Mouse (Mus musculus): ENCODE data around the gene Ppm1e.
"Not testable (repeated sequence)": the region's sequence is repeated elsewhere in the genome, so short reads cannot be mapped to it uniquely, and the experiment has no call there.

The Ppm1e gene

DNA sequence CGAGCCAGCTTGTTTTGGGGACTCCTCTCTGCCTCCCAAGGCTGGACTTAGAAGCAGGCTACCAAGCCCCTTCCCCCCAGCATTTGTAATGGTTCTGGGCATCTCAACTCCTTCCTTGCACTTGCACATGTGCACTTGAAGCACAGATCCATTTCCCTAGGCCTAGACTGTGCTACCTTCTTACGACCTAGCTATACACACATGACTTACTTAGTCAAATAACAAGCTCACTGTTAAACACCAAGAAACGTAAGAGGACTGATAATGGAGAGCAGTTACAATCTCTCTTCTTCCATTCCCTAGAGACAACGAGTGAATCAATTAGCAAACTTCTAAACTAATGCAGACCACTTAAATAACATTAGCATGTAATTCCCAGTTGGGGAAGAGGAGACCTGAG is 92.6 kb downstream of the Ppm1e start:
- in situ Hi-C loops (cut with MboI; ENCODE audit: low pct_unique_long_range_greater_than_20kb in 1 of 2, low sequenced_read_pairs in 2 of 2, unreplicated experiment in 1 of 2), result no loop called here

DNA sequence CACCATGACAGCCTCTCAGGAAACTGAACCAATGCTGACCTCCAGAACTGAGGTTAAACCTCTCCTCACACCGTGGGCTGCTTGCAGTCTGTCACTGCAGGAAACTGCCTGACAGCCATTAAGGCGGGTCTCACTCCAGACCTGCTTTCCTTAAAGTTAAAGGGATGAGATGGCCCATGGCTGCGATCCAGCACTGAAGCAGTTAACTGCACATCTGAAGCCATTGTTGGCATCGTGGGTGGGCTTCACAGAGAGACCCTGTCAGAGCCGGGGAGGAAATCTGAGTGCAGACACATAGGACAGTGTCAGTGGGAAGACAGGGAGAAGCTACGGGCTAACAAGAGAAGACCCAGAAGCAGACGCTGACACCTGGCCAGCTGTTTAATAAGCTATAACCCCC is 94.9 kb downstream of the Ppm1e start:
- in situ Hi-C loops (cut with MboI; ENCODE audit: low pct_unique_long_range_greater_than_20kb in 1 of 2, low sequenced_read_pairs in 2 of 2, unreplicated experiment in 1 of 2), result no loop called here

DNA sequence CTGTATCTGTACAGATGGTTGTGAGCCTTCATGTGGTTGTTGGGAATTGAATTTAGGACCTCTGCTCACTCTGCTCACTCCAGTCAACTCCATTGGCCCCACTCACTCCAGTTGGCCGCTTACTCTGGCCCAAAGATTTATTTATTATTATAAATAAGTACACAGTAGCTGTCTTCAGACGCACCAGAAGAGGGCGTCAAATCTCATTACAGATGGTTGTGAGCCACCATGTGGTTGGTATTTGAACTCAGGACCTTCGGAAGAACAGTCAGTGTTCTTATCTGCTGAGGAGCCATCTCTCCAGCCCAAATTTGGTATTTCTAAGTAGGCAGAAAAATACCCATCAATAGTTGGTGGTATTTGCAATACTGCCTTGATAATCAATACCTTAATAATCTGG is 97.1 kb downstream of the Ppm1e start:
- in situ Hi-C loops (cut with MboI; ENCODE audit: low pct_unique_long_range_greater_than_20kb in 1 of 2, low sequenced_read_pairs in 2 of 2, unreplicated experiment in 1 of 2), result not testable (repeated sequence)

DNA sequence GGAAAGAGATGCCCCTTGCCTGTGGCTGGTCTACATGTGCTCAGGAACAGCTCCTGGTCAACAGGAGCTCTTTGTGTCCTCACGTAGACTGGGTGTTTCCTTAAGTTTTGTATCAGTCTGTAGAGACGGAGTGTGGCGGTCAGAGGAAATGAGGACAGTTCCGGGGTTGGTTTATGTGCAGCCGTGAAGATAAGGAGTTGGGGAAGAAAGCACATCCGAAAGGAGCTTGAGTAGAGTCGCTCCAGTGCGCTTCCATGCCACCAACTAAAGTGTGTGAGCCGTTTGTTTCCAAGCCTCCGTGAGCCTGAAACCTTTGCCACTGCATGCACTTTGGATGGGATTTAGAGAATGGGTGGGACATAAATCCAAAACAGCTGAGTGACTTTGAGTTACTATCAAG is 99.0 kb downstream of the Ppm1e start:
- in situ Hi-C loops (cut with MboI; ENCODE audit: low pct_unique_long_range_greater_than_20kb in 1 of 2, low sequenced_read_pairs in 2 of 2, unreplicated experiment in 1 of 2), result no loop called here

DNA sequence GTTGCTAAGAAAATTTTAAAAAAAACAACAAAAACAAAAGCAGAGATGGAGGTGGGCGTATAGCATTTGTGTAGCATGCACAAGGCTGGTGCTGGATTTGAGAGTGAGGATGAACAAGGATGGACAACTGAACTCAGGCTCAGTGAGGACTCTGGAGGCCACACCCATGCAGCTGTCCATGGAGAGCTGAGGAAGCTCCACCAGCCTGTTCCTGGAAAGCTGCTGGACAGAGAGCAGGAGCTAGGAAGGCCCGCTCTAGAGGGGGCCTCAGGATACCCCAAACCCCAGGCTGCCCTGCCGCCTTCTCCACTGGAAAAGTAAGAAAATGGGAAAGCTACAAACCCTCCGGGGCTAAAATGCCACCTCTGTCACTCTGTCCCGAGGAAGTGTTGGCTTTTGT is 101.5 kb downstream of the Ppm1e start:
- in situ Hi-C loops (cut with MboI; ENCODE audit: low pct_unique_long_range_greater_than_20kb in 1 of 2, low sequenced_read_pairs in 2 of 2, unreplicated experiment in 1 of 2), result no loop called here

DNA sequence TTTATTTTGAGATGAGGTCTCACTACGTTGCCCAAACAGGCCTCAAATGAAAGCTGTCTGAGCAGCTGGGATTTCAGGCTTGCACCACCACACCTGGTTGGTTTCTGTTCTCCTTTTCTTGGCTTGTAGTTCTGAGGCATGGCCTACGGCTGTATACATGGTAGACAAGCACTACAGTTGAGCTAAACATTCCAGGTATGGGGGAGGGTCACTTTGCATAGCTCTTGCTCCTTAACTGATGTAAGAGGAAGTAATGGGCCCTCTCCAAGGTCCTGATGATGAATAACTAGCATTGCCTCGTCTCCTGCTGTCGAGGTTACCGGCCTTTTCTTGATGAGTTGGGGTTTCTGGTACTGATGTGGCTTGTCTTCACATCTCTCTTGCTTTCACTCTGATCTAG is 104.7 kb downstream of the Ppm1e start:
- in situ Hi-C loops (cut with MboI; ENCODE audit: low pct_unique_long_range_greater_than_20kb in 1 of 2, low sequenced_read_pairs in 2 of 2, unreplicated experiment in 1 of 2), result no loop called here

DNA sequence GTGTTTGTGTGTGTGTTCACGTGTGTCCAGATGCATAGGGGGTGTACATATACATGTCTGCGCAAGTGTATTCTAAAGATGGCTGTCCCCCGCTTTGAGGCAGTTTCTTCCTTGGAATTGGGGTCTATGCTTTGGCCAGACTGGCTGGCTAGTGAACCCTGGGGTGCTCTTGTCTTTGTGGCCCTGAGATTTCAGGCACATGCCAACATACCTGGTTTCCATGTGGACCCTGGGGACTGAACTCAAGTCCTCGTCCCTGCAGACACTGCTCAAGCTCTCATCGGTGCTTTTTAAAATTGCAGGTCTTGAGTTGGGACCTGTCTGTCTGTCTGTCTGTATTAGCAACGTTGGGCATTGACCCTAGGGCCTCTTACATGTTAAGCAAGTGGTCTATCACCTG is 105.5 kb downstream of the Ppm1e start:
- in situ Hi-C loops (cut with MboI; ENCODE audit: low pct_unique_long_range_greater_than_20kb in 1 of 2, low sequenced_read_pairs in 2 of 2, unreplicated experiment in 1 of 2), result no loop called here

DNA sequence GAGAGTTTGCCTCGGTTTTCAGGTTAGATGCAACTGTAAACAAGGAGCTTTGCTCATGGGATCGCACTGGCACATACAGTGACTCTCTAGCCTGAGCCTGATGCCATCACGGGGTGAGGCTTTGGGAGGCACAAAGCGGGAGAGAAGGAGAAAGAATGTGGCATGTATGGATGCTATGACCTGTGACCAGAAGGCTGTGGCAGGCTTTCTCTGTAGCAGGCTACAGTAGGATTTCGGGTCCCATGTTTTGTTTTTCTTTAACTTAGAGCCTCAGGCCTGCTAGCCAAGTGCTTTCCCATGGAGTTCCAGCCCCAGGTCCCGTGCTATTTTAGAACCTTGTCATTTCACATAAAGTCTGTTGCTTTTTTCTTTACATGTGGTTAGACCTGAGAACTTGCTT is 108.7 kb downstream of the Ppm1e start:
- in situ Hi-C loops (cut with MboI; ENCODE audit: low pct_unique_long_range_greater_than_20kb in 1 of 2, low sequenced_read_pairs in 2 of 2, unreplicated experiment in 1 of 2), result no loop called here

DNA sequence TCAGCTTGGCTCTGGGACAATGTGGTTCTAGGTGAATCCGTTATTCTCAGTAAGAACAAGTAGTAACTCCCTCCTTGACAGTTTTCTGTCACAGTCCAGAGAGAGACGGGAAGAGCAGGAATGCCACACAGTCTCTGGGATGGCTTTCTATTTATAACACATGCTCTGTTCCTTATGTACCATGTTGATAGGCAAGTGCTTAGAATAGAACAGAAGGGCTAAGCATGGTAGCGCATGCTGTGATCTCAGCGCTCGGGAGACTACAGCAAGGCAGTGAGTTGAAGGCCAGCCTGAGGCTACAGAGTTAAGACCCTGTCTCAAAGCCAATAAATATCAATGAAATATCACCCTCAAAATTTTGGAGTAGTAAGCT is 111.3 kb downstream of the Ppm1e start:
- in situ Hi-C loops (cut with MboI; ENCODE audit: low pct_unique_long_range_greater_than_20kb in 1 of 2, low sequenced_read_pairs in 2 of 2, unreplicated experiment in 1 of 2), result no loop called here

DNA sequence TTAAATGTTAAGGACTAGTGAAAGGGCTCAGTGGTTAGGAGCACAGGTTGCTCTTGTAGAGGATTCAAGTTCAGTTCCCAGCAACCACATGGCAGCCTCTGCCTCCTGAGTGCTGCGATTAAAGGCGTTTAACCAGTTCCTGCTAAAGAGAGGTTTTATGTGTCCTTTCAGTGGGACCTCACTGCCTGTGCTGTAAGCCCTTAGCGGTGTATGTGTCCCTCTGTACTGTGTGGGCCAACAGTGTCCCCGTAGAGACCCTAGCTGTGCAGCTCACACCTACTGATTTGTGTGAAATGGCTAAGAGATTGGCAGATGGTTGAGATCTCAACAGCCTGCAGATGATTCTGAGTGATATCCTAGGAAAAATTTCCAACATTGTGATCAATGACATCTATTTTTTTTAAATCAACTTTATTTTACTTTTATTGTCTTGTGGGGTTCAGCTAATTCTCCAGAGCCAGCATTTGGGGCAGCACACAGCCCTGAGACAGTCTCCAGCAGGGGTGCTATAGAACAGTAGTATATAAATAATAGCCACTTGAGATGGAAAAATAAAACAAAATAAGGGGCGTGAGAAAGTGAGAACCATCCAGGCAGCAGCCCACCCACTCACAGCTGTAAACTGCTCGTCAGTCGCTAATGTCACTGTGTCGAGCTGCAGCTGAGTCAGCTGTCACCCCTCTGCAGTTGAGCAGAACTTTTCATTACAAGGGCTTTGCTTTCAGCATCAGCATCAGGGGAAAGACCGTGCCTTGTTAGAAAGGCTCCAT is 111.9 kb downstream of the Ppm1e start:
- in situ Hi-C loops (cut with MboI; ENCODE audit: low pct_unique_long_range_greater_than_20kb in 1 of 2, low sequenced_read_pairs in 2 of 2, unreplicated experiment in 1 of 2), result no loop called here

DNA sequence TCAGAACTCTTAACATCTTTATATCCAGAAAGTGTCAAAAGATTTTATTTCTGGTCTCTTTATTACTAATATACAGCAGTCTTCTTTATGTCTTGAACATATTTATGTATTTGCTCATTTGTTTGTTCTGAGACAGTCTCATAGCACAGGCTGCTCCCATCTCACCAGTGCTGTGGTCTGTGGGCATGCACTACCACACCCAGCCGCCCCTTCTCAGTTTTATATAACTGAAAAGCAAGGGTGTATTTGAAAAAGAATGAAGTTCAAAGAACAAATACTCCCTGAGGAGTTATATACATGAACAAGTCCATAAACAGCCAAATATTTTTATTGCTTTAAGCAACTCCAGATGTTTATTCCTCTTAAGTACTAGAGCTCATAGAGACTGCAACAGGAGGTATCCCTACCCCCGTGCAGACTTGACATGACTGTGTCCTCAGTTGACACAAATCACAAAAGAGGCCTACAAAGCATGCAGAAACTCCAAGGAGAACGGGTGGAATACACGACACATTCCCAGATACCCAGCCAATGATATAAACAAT is 112.6 kb downstream of the Ppm1e start:
- in situ Hi-C loops (cut with MboI; ENCODE audit: low pct_unique_long_range_greater_than_20kb in 1 of 2, low sequenced_read_pairs in 2 of 2, unreplicated experiment in 1 of 2), result no loop called here

DNA sequence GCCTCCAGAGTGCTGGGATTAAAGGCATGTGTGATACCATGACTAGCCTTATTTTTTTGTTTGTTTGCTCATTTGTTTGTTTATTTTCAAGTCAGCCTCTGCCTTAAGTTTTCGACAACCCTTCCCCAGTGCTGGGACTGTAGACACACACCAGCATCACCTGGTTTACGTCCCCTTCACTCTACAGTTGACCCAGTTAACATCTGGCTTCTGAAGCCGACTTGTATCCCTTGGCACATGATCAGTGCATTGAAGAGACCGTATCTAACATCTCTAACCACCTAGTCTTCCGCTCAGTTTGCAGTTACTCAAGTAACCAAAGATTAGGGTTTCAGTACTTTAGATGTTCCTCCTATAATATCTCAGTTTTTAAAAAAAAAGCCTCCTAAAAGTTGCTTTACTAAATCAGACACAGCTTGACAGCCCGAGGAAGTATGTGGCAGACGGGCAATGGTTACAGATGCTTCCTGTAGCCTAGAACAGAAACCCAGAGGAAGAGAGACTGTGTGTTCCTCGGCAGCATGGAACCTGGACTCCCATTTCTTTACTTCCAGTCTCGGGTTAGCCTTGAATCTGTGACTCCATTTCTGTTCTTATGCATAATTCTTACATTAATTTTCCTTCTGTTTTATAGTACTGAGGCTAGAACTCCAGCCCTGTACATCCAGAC is 113.5 kb downstream of the Ppm1e start:
- in situ Hi-C loops (cut with MboI; ENCODE audit: low pct_unique_long_range_greater_than_20kb in 1 of 2, low sequenced_read_pairs in 2 of 2, unreplicated experiment in 1 of 2), result no loop called here

DNA sequence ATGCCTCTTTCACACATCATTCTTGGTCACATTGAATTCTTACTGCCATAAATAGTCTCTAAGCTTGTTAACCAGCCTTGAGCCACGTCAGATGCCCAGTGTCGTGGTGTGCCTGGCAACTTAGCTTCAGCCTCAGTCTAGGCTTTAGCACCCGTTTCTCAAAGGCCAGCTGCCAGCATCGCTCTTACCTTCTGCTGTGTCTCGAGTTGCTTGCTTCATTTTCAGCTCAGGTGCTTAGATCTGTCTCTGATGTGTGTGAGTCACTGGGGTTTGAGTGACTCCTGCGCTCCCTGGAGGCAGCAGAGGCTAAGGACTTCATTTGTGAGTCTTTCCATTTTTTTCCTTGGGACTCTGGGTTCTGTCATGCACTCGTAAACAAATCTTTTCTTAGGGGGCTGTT is 117.6 kb downstream of the Ppm1e start:
- in situ Hi-C loops (cut with MboI; ENCODE audit: low pct_unique_long_range_greater_than_20kb in 1 of 2, low sequenced_read_pairs in 2 of 2, unreplicated experiment in 1 of 2), result no loop called here

DNA sequence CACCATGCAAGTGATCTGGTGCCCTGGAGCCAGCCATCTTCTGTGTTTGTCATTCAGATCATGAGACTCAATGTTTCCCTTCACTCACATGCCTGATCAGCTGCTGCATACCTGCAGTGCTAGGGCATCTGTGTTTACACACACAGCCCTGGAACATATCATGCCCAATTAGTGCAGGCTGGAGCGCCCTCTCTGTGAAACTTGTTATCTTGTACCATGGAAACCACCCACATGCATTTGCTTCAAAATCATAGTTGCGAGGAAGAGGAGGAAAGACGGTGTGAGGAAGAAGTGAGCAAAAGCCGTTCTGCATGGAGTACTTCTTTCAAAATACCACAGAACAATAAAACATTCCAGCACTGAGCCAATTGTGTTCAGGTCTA is 118.0 kb downstream of the Ppm1e start:
- in situ Hi-C loops (cut with MboI; ENCODE audit: low pct_unique_long_range_greater_than_20kb in 1 of 2, low sequenced_read_pairs in 2 of 2, unreplicated experiment in 1 of 2), result no loop called here

DNA sequence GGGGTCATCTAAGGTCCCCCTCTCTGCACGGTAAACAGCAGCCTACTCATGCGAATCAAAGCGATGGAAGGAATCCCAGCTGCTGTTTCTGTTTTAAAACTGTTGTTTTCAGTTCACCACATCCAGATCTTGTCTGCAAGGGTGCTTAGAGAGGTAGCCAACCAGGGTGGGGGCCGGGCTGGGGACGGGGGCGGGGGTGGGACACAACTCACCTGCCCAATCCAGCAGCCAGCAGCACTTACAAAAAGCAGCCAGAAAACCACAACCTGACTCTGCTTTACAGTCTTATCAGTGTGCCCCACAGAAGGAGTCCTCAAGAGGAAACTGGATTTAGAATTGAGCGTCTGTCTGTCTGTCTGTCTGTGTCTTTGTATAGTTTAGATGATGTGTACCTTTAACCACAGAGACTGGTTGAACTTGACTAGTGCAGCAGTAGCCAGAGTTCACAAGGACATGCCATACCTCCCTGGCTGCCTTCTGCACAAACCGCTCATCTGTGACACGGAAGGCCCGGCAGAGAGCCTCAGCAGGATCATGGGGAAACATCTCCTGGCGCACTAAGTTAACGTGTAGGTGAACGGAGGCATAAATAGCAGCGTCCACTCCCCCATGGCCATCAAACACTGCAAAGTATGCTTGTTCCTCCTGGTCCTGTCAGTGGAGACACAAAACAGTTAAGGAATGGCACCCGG is 118.5 kb downstream of the Ppm1e start:
- in situ Hi-C loops (cut with MboI; ENCODE audit: low pct_unique_long_range_greater_than_20kb in 1 of 2, low sequenced_read_pairs in 2 of 2, unreplicated experiment in 1 of 2), result no loop called here

DNA sequence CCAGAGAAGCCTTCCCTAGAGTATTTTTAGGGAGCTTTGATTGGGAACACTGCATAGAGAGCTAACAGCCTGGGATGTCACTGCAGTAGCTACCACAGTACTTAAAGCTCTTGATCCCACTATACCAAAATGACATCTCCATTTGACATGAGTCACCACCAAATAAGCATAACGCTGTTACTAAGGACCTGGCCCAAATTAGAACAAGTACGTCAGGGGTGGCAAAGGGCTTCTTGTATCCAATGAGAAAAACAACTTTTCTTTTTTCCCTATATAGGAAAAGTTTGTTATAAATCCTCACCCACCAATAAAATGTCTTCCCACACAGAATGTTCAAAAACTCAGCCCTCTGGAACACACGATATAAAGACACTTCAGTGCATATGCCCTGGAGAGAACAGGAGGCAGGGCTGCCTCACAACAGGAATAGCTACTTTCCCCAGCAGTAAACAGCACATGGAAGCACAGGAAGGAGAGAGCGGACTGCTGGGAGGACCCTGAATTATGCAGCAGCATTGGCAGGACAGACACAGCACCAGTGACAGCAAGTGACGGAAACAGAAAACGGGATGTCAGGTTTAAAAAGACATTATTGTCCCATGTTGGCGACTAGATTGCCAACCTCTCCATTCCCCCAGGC is 119.8 kb downstream of the Ppm1e start:
- in situ Hi-C loops (cut with MboI; ENCODE audit: low pct_unique_long_range_greater_than_20kb in 1 of 2, low sequenced_read_pairs in 2 of 2, unreplicated experiment in 1 of 2), result no loop called here

DNA sequence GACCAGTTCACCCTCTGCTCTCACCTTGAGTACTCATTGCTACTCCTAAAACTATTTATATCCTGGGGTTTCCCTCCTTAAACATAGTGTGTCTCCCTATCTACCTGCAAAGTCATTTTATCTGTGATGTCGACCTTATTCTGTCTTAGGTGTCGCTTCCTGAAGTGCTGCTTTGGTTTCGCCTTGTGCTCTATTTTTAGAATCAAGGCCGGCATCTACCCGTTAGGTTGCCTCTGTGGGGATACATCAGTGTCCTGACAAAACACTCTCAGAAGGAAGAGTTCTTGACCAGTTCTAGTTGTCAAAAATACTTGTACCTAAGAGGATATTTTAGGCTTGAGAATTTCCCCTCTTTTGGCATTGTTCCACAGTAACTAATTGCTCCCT is 123.3 kb downstream of the Ppm1e start:
- in situ Hi-C loops (cut with MboI; ENCODE audit: low pct_unique_long_range_greater_than_20kb in 1 of 2, low sequenced_read_pairs in 2 of 2, unreplicated experiment in 1 of 2), result no loop called here

DNA sequence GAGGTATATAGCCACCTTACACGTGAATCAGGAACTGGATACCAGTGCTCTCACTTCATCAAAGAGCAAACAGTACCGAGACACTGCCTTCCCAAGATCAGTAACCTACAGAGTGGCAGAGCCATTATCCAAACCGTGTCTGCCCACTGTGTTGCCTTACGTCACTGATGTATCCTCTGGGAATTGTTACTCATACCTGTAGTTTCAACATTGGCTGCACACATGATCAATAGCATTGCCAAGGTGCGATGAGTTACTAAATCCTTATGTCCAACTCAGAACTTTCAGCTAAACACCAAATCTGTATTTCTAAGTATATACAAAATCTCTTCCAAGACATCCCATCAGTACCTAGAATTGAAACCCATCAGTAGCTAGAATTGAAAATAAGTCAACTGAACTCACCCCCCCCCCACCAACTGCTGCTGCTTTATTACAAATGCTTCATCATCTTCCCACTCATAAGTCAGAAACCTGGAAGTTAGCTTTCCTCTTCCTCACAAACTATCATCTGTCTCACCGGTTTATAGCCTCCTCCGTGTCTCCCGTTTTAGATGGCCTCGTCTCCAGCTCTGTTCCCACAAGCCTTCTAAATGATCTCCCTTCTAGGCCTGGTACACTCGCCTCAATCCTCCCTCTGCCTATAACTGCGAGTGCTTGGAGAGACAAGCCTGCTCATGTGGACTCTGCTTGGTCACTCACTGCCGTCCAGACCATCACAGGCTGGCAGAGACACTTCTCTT is 123.9 kb downstream of the Ppm1e start:
- in situ Hi-C loops (cut with MboI; ENCODE audit: low pct_unique_long_range_greater_than_20kb in 1 of 2, low sequenced_read_pairs in 2 of 2, unreplicated experiment in 1 of 2), result no loop called here

DNA sequence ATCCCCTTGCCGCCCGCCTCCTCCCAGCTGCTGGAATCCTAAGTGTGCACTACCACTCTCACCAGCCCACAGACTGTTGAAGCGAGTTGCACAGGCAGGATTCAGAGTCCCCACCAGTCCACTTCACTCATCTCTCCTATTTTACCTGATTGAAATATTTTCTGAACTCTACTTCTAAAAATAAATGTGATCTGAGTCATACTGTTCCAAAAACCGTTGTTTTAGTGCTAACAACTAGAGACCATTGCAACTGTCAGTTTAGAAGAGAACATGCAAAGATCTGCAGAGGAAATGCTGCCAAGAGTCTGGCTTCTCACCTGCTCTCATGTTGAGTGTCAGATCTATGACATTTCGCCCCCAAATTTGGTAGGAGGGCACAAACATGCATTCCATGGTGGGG is 125.4 kb downstream of the Ppm1e start:
- in situ Hi-C loops (cut with MboI; ENCODE audit: low pct_unique_long_range_greater_than_20kb in 1 of 2, low sequenced_read_pairs in 2 of 2, unreplicated experiment in 1 of 2), result no loop called here

Measured in mouse embryonic stem cell (cell line).